Mouse (Mus musculus) ES-Bruce4 (cell line): ENCODE data around the gene Zc3hc1.

ENCODE experiments used
- CTCF ChIP-seq: IDR thresholded peaks from one replicate; pipeline ENCODE4 v1.8.1; 2011; ENCODE audit warnings: low read depth, low read length
- POLR2A ChIP-seq: IDR thresholded peaks from one replicate; pipeline ENCODE4 v1.8.1; 2011; ENCODE audit warnings: low read length; ENCODE audit not compliant: insufficient read depth

GRCm38 (mm10) chr6:30409399-30410093, 18.7 kb upstream of the Zc3hc1 start:
- TF ChIP-seq CTCF (no peak), POLR2A (no peak)
